Mouse (Mus musculus): Measurements from ENCODE around the gene Abcf1.

- TF ChIP-seq POLR2A (IDR thresholded peaks at IDR 0.05; ENCODE audit: control insufficient read depth, low read depth, low read length) (no peak), CTCF (IDR thresholded peaks at IDR 0.05; ENCODE audit: control insufficient read depth, insufficient read depth, insufficient replicate concordance, low read depth, low read length) (no peak)
These were observed 40.0 kb downstream of the Abcf1 start for GRCm38 (mm10) chr17:35929534-35929933.
